Mouse (Mus musculus) ES-E14 (cell line): ENCODE measurements around the gene Tomm7. TPM values are rescaled to one million over a fixed set of nuclear protein-coding genes. Genes with fewer than 3 reads are reported as not detected.

Source experiments
- DNase-seq: peaks from one replicate; pipeline ENCODE4 v3.0.0-alpha.2; 2013; ENCODE audit warnings: low read depth, low spot score
- H3K27ac ChIP-seq: 2 replicates; pipeline ENCODE4 v1.5.1; 2012; ENCODE audit warnings: low read depth, mild to moderate bottlenecking, low read length, moderate library complexity, mixed read lengths; ENCODE audit not compliant: poor library complexity, insufficient read depth, severe bottlenecking
- H3K36me3 ChIP-seq: 2 replicates; pipeline ENCODE4 v1.6.1; 2012; ENCODE audit warnings: mild to moderate bottlenecking, low read length, moderate library complexity, mixed read lengths; ENCODE audit not compliant: control insufficient read depth, poor library complexity, insufficient read depth, severe bottlenecking
- H3K4me1 ChIP-seq, 2 experiments: fragments of 150-350 bp in 1 of 2; sonication (generic) in 1 of 2; 2 replicates each; pipeline ENCODE4 v1.6.1; 2012; ENCODE audit warnings: low read length in 2 of 2, mild to moderate bottlenecking in 1 of 2, mixed read lengths in 1 of 2; ENCODE audit not compliant: control insufficient read depth in 2 of 2, insufficient read depth in 2 of 2, poor library complexity in 1 of 2
- H3K4me3 ChIP-seq, 2 experiments: fragments of 150-350 bp in 1 of 2; sonication (generic) in 1 of 2; 2 replicates each; pipeline ENCODE4 v1.5.1; 2012; ENCODE audit warnings: low read length in 2 of 2, low read depth in 1 of 2, mild to moderate bottlenecking in 1 of 2, mixed read lengths in 1 of 2; ENCODE audit not compliant: insufficient read depth in 1 of 2, poor library complexity in 1 of 2, severe bottlenecking in 1 of 2
- H3K9ac ChIP-seq: 2 replicates; pipeline ENCODE4 v1.6.1; 2012; ENCODE audit warnings: low read depth, mild to moderate bottlenecking, low read length, mixed read lengths; ENCODE audit not compliant: poor library complexity, insufficient read depth, severe bottlenecking
- H3K9me3 ChIP-seq: fragments of 150-350 bp; sonication (generic); 2 replicates; pipeline ENCODE4 v1.6.1; 2012; ENCODE audit warnings: low read depth, mild to moderate bottlenecking, low read length; ENCODE audit not compliant: control insufficient read depth, insufficient read depth
- CHD2 ChIP-seq: IDR thresholded peaks from 2 replicates; pipeline ENCODE4 v1.6.1; 2014; ENCODE audit warnings: mild to moderate bottlenecking, low read depth, low read length, inconsistent platforms
- HCFC1 ChIP-seq: IDR thresholded peaks from 2 replicates; pipeline ENCODE4 v1.6.1; 2012; ENCODE audit warnings: low read length, inconsistent platforms, borderline replicate concordance; ENCODE audit not compliant: insufficient read depth
- MAFK ChIP-seq: IDR thresholded peaks from 2 replicates; pipeline ENCODE4 v1.6.1; 2014; ENCODE audit warnings: mild to moderate bottlenecking, low read depth, low read length, inconsistent platforms; ENCODE audit not compliant: insufficient read depth
- ZC3H11A ChIP-seq: IDR thresholded peaks from 2 replicates; pipeline ENCODE4 v1.6.1; 2012; ENCODE audit warnings: low read depth, mild to moderate bottlenecking, inconsistent platforms, low read length, borderline replicate concordance
- ZNF384 ChIP-seq: IDR thresholded peaks from 2 replicates; pipeline ENCODE4 v1.6.1; 2012; ENCODE audit warnings: low read depth, low read length, inconsistent platforms
- in situ Hi-C, 2 experiments: fragments of 600-800 bp; cut with MboI; formaldehyde crosslinking; loops; one replicate each; pipeline ENCODE4 v1.15.1; 2025; ENCODE audit warnings: low sequenced_read_pairs in 2 of 2, inconsistent platforms in 1 of 2; ENCODE audit not compliant: unreplicated experiment in 2 of 2
- total RNA-seq: library from RNA; depleted of rRNA; stranded (reverse); fragments of 300-350 nt; gene quantifications from 2 replicates; pipeline ENCODE4 v1.2.3, GENCODE M21; 2012; rRNA removed

The Tomm7 gene
- total RNA-seq, 1 experiment = 230 TPM

- DNase-seq = no peak
- Histone ChIP-seq H3K4me3 (no peak overlapping the region), H3K36me3 (peaks cover 8% of the 10 kb centered on the region), H3K9me3 (no peaks in the 10 kb centered on the region), H3K27ac (no peak overlapping the region), H3K9ac (no peak overlapping the region), H3K4me1 (peaks cover 0 to 3% of the 10 kb centered on the region in 2 experiments; a peak in 1 of 4 replicates)
- in situ Hi-C loops = no loop called here
- TF ChIP-seq CHD2 (no peak), ZNF384 (no peak), MAFK (no peak), ZC3H11A (no peak), HCFC1 (no peak)
These were observed 29.1 kb downstream of the Tomm7 start for GRCm38 (mm10) chr5:23814841-23815240.

GRCm38 (mm10) chr5:23792726-23793125 lies 51.2 kb downstream of the Tomm7 start:
- DNase-seq = no peak
- Histone ChIP-seq H3K9ac (no peak overlapping the region), H3K36me3 (peaks cover 5% of the 10 kb centered on the region), H3K27ac (no peak overlapping the region), H3K4me1 (no peaks in the 10 kb centered on the region), H3K4me3 (no peak overlapping the region), H3K9me3 (no peaks in the 10 kb centered on the region)
- no peak for TF ChIP-seq HCFC1
- no peak for TF ChIP-seq ZC3H11A
- no peak for TF ChIP-seq ZNF384
- TF ChIP-seq CHD2 = no peak
- TF ChIP-seq MAFK = no peak
- in situ Hi-C loops = no loop called here

GRCm38 (mm10) chr5:23789078-23789612 lies 54.8 kb downstream of the Tomm7 start:
- no peak for DNase-seq
- no peak for TF ChIP-seq ZC3H11A
- TF ChIP-seq CHD2 = no peak
- TF ChIP-seq ZNF384 = no peak
- no peak for TF ChIP-seq MAFK
- TF ChIP-seq HCFC1 = no peak
- Histone ChIP-seq H3K4me3 (no peak overlapping the region), H3K9me3 (no peaks in the 10 kb centered on the region), H3K36me3 (peaks cover 2% of the 10 kb centered on the region; the same call in 1 of the 2 replicates), H3K9ac (no peak overlapping the region), H3K27ac (no peak overlapping the region), H3K4me1 (no peaks in the 10 kb centered on the region)
- in situ Hi-C loops = no loop called here

Other genes with a start within 250 kb of the Tomm7 start
- 23.3 and 27.4 TPM in 2 replicates for gene Srpk2, start 159.5 kb downstream of the Tomm7 start, total RNA-seq
- 26.5 and 33.2 TPM in 2 replicates for gene Pus7, start 60.5 kb downstream of the Tomm7 start, total RNA-seq
- 11.7 and 12.0 TPM in 2 replicates for gene Rint1, start 56.5 kb downstream of the Tomm7 start, total RNA-seq
- 10.7 and 13.2 TPM in 2 replicates for gene Fam126a, start 186.5 kb upstream of the Tomm7 start, total RNA-seq